Mouse (Mus musculus): ENCODE measurements around the gene Foxl1.

Foxl1 gene

DNA sequence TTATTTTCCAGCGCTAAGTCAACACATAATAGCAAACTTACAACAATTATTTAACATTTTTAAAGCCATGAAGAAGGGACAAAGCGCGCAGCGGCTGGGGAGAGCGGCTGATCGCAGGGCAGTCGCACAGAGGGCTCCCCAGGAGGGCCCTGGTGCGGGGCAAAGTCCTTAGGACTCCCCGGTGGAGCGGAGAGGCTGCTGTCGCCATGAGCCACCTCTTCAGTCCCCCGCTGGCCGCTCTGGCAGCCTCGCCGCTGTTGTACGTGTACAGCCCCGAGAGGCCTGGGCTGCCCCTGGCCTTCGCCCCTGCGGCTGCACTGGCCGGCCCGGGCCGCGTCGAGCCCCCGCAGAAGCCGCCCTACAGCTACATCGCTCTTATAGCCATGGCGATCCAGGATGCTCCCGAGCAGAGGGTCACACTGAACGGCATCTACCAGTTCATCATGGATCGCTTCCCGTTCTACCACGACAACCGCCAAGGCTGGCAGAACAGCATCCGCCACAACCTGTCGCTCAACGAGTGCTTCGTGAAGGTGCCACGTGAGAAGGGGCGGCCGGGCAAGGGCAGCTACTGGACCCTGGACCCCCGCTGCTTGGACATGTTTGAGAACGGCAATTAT is at the start of gene Foxl1:
TSS of gene Foxl1 (plus strand) at position 185 of the 620 bp plus-strand sequence.
- no peak for DNase-seq

- DNase-seq = no peak
Observed at GRCm38 (mm10) chr8:121078721-121079120, 49.0 kb upstream of the Foxl1 start.

GRCm38 (mm10) chr8:121079201-121079600 is 48.5 kb upstream of the Foxl1 start:
- no peak for DNase-seq

DNA sequence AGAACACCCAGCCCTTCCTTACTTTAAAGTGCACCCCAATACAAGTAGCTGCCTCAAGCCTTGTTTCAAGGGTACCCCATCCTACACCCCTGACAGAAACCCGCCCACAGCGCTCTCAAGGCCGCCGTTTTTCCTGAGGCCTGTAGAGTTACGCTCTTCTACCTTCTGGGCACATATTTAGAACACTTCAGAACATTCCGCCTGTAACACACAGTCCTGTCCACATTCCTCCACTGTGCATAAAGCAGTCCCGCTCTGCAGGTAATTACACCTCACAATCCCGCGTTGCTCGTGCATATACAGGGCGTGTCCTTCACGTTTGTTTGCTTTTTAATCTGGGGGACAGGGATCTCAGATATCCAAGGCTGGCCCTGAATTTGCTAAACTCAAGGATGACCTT is 47.8 kb upstream of the Foxl1 start:
- DNase-seq = no peak

GRCm38 (mm10) chr8:121080361-121081090 is 47.2 kb upstream of the Foxl1 start:
- DNase-seq = no peak

DNA sequence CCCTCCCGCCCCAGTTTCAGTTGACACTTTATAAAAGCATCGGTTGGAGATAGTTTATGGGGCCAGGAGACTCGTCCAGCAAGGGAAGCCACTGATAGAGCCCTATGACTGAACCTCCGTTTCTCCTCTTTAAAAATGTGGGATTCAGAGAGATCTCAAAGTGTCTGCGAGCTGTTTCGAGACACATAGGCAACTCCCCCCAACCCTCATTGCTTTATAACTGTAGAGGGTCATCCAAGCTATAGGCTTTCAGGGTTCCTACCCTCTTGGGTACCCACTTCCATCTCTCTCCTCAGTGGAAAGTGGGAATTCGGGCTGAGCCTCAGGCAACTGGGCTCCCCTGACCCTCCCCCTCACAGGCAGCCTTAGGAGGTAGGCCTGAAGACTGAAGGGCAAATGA is 46.3 kb upstream of the Foxl1 start:
- DNase-seq = no peak

GRCm38 (mm10) chr8:121082218-121083092 is 45.3 kb upstream of the Foxl1 start:
- DNase-seq = no peak

DNA sequence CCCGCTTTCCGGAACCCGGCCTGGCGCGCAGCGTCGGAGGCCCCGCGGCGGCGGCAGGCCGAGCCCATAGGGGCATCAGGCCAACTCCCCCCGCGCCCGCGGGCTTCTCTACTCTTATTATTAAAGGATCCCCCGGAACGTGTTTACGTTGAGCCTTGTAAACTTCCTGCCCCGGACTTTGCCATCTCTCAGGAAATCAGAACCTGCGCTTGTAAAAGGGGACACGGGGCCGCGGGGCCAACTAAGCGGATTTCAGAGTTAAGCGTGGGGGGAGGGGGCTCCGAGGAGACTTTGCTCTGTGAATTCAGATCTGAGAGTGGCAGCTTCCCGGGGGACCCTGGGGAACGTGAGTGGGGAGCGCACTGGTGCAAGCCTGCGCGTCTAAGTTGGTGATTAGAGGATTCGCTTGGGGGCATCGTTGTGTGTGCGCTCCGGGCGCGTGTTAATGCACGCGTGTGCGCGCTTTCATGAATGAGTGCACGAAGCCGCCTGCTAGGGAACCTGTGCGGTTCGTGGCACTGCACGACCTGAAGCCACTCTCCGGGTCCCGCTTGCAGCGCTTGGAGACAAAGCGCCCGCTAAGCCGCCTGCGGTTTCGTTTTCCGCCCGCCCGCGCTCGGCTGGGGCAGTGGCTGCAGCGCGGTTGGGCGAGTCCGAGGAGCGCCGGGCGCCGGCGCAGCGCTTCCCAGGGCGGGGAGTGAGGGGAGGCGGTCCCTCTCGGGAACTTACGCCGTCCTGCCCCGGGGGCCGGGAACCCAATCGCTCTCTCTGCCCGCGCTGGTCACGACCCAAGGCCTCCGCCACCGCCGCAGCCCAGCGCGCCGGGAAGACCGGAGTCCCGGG is 44.4 kb upstream of the Foxl1 start:
- no peak for DNase-seq

GRCm38 (mm10) chr8:121083936-121084209 is 43.9 kb upstream of the Foxl1 start:
- no peak for DNase-seq

- DNase-seq = no peak
Observed at GRCm38 (mm10) chr8:121084210-121084951, 43.4 kb upstream of the Foxl1 start, which contains the start of gene Foxf1. TSS of gene Foxf1 (plus strand) at chr8:121084386.

GRCm38 (mm10) chr8:121085011-121085410 is 42.7 kb upstream of the Foxl1 start:
- DNase-seq = no peak

GRCm38 (mm10) chr8:121085561-121085960 is 42.2 kb upstream of the Foxl1 start:
- DNase-seq = no peak

DNA sequence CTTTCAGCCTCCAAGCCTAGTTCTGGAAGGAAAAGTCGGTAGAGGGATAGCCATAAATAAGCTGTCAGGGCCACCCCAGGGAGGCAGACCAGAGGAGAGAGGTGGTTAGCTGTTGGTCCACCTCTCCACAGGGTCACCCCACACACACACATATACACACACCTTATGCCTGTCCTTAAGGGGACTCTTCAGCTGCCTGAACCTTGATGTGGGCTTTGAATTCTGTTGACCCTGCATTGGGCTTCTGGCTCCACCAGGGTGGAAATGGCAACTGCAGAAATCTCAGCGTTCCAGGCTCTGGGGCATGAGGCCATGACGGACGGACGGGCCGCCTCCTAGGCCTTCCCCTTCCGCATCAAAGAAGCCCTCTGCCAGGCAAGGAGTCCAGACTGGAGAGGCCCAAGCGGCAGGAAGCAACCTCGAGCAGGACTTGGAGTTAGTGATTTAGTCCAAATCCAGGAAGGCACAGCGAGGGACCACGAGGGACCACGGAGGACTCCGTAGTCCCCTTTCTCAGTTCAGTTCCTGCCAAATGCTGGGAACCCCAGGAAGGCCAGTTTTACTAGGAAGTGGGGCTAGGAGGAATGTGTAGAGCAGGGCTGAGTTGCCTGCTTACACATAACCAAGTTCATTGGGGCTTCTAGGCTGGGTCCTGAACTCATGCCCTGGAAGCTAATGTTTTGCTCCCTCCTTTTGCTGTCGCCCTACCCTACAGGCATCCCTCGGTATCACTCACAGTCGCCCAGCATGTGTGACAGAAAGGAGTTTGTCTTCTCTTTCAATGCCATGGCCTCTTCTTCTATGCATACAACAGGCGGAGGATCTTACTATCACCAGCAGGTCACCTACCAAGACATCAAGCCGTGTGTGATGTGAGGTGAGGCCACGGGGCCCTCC is 41.5 kb upstream of the Foxl1 start:
- no peak for DNase-seq

DNA sequence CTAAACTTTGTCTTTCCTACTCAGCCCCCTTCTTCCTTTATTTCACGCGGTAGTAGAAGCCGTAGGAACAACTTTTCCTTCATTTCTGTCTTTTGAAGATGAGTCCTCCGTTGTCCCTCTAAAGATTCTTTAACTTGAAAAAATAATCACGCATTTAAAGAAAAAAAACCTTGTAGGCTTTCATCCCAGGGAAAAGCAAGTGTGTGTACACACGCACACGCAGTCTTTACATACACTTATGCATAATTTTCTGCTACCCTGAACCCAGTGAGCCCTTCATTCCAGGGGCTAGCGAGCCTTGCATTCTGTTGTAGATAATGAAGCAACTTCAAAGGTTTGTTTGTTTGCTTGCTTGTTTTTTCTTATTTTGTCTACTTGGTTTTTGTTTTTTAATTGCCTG is 39.5 kb upstream of the Foxl1 start:
- no peak for DNase-seq

- DNase-seq = no peak
Observed at GRCm38 (mm10) chr8:121088871-121089630, 38.7 kb upstream of the Foxl1 start.

GRCm38 (mm10) chr8:121089631-121090380 is 37.9 kb upstream of the Foxl1 start:
- DNase-seq = no peak

GRCm38 (mm10) chr8:121090716-121091115 is 37.0 kb upstream of the Foxl1 start:
- no peak for DNase-seq

- DNase-seq = no peak
Observed at GRCm38 (mm10) chr8:121092141-121092540, 35.6 kb upstream of the Foxl1 start.

GRCm38 (mm10) chr8:121092627-121093026 is 35.1 kb upstream of the Foxl1 start:
- peak; percentile 68 for DNase-seq

DNA sequence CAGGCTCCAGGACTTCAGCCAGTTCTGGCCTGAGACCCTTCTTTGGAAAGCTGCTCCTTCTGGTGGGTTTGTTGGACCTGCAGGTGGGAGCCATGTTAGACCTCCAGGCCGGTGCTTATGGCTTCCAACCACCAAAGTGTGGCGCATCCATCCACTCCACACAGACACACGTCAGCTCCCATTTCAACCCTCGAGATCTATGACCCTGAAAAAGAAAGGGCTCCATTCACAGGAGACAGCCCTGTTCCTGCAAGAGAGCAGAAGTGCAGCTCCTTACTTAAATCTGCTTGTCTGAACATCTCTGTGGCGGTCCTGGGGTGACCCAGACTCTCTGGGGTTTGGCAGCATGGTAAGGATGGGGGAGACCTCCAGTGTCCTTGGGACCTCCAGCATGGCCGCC is 34.2 kb upstream of the Foxl1 start:
- no peak for DNase-seq

Data from right cerebral cortex, postnatal 25 days (tissue).